In the genomic region with DNA sequence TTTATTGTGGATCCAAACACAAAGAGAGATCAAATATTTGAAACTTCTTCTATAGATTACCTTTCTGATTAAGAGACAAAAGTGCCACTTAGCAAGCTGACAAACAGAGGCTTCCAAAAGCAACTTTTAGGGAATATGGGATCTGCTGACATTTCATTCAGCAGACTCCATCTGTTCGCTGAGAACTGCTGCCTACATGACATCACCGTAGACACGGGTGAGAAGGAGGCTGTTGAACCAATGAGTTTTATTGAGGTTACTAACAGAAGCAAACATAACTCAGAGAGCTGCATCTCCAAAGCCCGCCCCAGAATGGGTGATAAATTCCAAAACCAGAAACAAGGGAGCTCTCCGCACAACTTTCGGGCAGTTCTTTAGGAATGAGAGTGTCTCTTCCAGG, we compare ENCODE assay signal across 28 mouse cellular contexts.
DNase-seq lines count a peak whose midpoint lies in the region; ATAC-seq lines count a peak whose summit lies in the region.
"Had no signal": no experiment of that assay in that cellular context is flagged by ENCODE, and none has a peak within 500 bp of the region (broad histone marks: within the 10 kb centered on the region; RNA-seq: fewer than 3 reads in every experiment).

No protein-coding gene starts in this region.

- no peak overlapping the region for H3K27ac ChIP-seq in forebrain, embryonic 16.5 days (ENCODE audit: low read length)
- H3K27ac ChIP-seq: embryonic facial prominence, embryonic 13.5 days; gastrocnemius, adult 2 months; heart, embryonic 15.5 days; hindbrain, embryonic 13.5 days; limb, embryonic 10.5 days; liver, embryonic 15.5 days; lung, embryonic 15.5 days; midbrain, embryonic 15.5 days; neural tube, embryonic 12.5 days; stomach, postnatal 0 days had no signal

- no peak overlapping the region for H3K9ac ChIP-seq in forebrain, embryonic 16.5 days (replicated peaks; ENCODE audit: low read depth, low read length)
- H3K9ac ChIP-seq: embryonic facial prominence, embryonic 13.5 days; heart, embryonic 15.5 days; hindbrain, embryonic 13.5 days; liver, embryonic 15.5 days; lung, embryonic 15.5 days; midbrain, embryonic 15.5 days; neural tube, embryonic 12.5 days had no signal

- no peak overlapping the region for H3K4me2 ChIP-seq in forebrain, embryonic 16.5 days (ENCODE audit: low read length)
- H3K4me2 ChIP-seq: embryonic facial prominence, embryonic 13.5 days; heart, embryonic 15.5 days; hindbrain, embryonic 13.5 days; liver, embryonic 15.5 days; lung, embryonic 15.5 days; midbrain, embryonic 15.5 days; neural tube, embryonic 12.5 days had no signal

- no peak overlapping the region for H3K4me3 ChIP-seq in forebrain, embryonic 16.5 days (replicated peaks; ENCODE audit: low read length)
- H3K4me3 ChIP-seq: embryonic facial prominence, embryonic 13.5 days; erythroblast, embryonic 14.5 days; gastrocnemius, adult 2 months; heart, embryonic 15.5 days; hindbrain, embryonic 13.5 days; limb, embryonic 10.5 days; liver, embryonic 15.5 days; lung, embryonic 15.5 days; midbrain, embryonic 15.5 days; neural tube, embryonic 12.5 days had no signal

- intact Hi-C loops in left cerebral cortex, postnatal 25 days (cut with DNase I): no loop called here
- intact Hi-C loops in left cerebral cortex, postnatal 4 days (cut with DNase I): no loop called here

- no peaks in the 10 kb centered on the region for H3K27me3 ChIP-seq in forebrain, embryonic 16.5 days (replicated peaks; ENCODE audit: control insufficient read depth, insufficient read depth, low read length)
- H3K27me3 ChIP-seq: embryonic facial prominence, embryonic 13.5 days; heart, embryonic 15.5 days; hindbrain, embryonic 13.5 days; liver, embryonic 15.5 days; lung, embryonic 15.5 days; midbrain, embryonic 15.5 days; neural tube, embryonic 12.5 days had no signal

- H3K9me3 ChIP-seq in forebrain, embryonic 16.5 days (ENCODE audit: control insufficient read depth, low read length): no peaks in the 10 kb centered on the region
- H3K9me3 ChIP-seq: embryonic facial prominence, embryonic 13.5 days; heart, embryonic 15.5 days; hindbrain, embryonic 13.5 days; limb, embryonic 10.5 days; liver, embryonic 15.5 days; lung, embryonic 15.5 days; midbrain, embryonic 15.5 days; neural tube, embryonic 12.5 days had no signal

- ATAC-seq in forebrain, embryonic 16.5 days: no peak
- ATAC-seq: forebrain, embryonic 14.5 days; inflammation-experienced regulatory T-cells, adult 6 months; midbrain, embryonic 15.5 days had no signal

- no peaks in the 10 kb centered on the region for H3K36me3 ChIP-seq in forebrain, embryonic 16.5 days (ENCODE audit: control insufficient read depth, insufficient read depth)
- H3K36me3 ChIP-seq: embryonic facial prominence, embryonic 13.5 days; heart, embryonic 15.5 days; hindbrain, embryonic 13.5 days; limb, embryonic 10.5 days; liver, embryonic 15.5 days; lung, embryonic 15.5 days; midbrain, embryonic 15.5 days; neural tube, embryonic 12.5 days had no signal

- DNase-seq in left cerebral cortex, postnatal 25 days (ENCODE audit: low spot score in 2 of 2): peak; percentile 3 to 55
- DNase-seq in left cerebral cortex, postnatal 4 days: no peak
- peak; percentile 7 for DNase-seq in layer of hippocampus, adult 11-12 months (ENCODE audit: low spot score)
- DNase-seq in layer of hippocampus, adult 8-10 months (ENCODE audit: low spot score in 2 of 2): peak; percentile 8 to 14
- DNase-seq in telencephalon, adult 2 months (ENCODE audit: low read depth, low spot score): peak; percentile 41
- no peak for DNase-seq in thymus, postnatal 25 days
- DNase-seq: adrenal gland, postnatal 10 days; cerebellum, adult 8-10 months; cerebellum, postnatal 36 days; embryo, embryonic 11 days; gastrocnemius, adult 2 months; heart, postnatal 36 days; kidney, adult 18-20 months; liver; lung, postnatal 4 days had no signal

- H3K4me1 ChIP-seq in forebrain, embryonic 16.5 days (replicated peaks; ENCODE audit: control insufficient read depth, insufficient read depth, low read length): no peaks in the 10 kb centered on the region
- H3K4me1 ChIP-seq: embryonic facial prominence, embryonic 13.5 days; heart, embryonic 15.5 days; hindbrain, embryonic 13.5 days; limb, embryonic 10.5 days; liver, embryonic 15.5 days; lung, embryonic 15.5 days; midbrain, embryonic 15.5 days; neural tube, embryonic 12.5 days had no signal

- WGBS in forebrain, embryonic 16.5 days: 85% methylated on average over 6 of the region's 6 CpGs

Comparison
In these comparisons a context has a peak if more than half of its experiments do, and no peak if none do; other contexts are left out.
1. DNase-seq: peak in left cerebral cortex, postnatal 25 days (2 of 2), layer of hippocampus, adult 11-12 months (single experiment), layer of hippocampus, adult 8-10 months (2 of 2) and telencephalon, adult 2 months (single experiment); none in left cerebral cortex, postnatal 4 days (single experiment) and thymus, postnatal 25 days (single experiment).